Mouse (Mus musculus): ENCODE data around the gene Zmynd8. TPM values are rescaled to one million over a fixed set of nuclear protein-coding genes. Genes with fewer than 3 reads are reported as not detected.

Gene Zmynd8
- polyA plus RNA-seq, 1 experiment = 237 TPM

DNA sequence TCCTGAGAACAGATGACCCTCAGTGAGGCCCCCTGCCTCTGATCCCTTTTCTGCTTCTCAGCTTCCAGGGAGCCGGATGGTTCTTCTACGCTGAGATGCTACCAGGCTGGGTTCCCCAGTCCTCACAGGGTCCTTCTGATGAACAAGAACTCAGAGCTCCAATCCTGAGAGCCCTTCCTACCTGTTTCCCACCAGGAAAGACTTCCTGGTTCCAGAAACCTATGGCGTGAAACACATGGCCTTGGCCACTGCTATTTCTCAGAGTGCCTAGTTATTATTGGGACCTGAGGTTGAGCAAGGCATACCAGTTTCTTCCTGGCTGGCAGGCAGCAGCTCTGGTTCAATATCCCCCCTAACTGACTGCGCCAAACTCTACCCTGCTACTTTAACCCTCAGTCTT, 3.1 kb downstream of the Zmynd8 start:
- Histone ChIP-seq H3K4me3 (ENCODE audit: low read depth, low read length) (peak overlapping the region; percentile 33), H3K27me3 (ENCODE audit: control insufficient read depth, insufficient read depth, low read length, poor library complexity, severe bottlenecking) (no peaks in the 10 kb centered on the region), H3K9me3 (replicated peaks; ENCODE audit: control insufficient read depth, insufficient read depth, low read length, poor library complexity, severe bottlenecking) (no peaks in the 10 kb centered on the region), H3K27ac (ENCODE audit: insufficient read depth, low read length) (no peak overlapping the region), H3K9ac (ENCODE audit: low read depth, poor library complexity, severe bottlenecking) (peak overlapping the region; percentile 19; the same call in 1 of the 2 replicates), H3K4me1 (ENCODE audit: control insufficient read depth, insufficient read depth, low read length) (peaks cover 5% of the 10 kb centered on the region), H3K36me3 (ENCODE audit: control insufficient read depth, insufficient read depth, low read length, poor library complexity, severe bottlenecking) (no peaks in the 10 kb centered on the region)
- no peak for TF ChIP-seq CTCF (IDR thresholded peaks at IDR 0.05; ENCODE audit: low read depth, low read length)
- no peak for TF ChIP-seq POLR2A (IDR thresholded peaks at IDR 0.05; ENCODE audit: insufficient read depth, low read length)
- TF ChIP-seq EP300 (IDR thresholded peaks at IDR 0.05; ENCODE audit: insufficient read depth, low read depth, low read length) = no peak

DNA sequence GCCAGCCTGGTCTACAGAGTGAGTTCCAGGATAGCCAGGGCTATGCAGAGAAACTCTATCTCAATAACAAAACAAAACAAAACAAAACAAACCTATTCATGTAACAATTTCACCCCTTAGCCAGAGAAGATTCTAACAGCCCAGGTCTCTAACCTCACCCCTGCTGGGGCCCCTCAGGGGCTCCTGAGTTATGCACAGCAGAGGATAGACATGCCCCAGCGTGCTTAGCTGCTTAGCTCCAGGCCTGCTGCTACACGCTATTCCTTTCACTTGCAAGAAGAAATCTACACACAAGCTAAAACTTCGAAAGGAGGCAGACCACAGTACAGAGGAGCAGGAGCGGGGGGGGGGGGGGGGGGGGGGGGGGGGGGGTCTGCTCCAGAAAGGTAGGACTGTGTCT, 4.3 kb downstream of the Zmynd8 start:
- peak overlapping the region; percentile 70; the same call in 1 of the 2 replicates for H3K27ac ChIP-seq (ENCODE audit: insufficient read depth, low read length)
- no peaks in the 10 kb centered on the region for H3K27me3 ChIP-seq (ENCODE audit: control insufficient read depth, insufficient read depth, low read length, poor library complexity, severe bottlenecking)
- peak overlapping the region; percentile 19; the same call in 1 of the 2 replicates for H3K9ac ChIP-seq (ENCODE audit: low read depth, poor library complexity, severe bottlenecking)
- no peaks in the 10 kb centered on the region for H3K36me3 ChIP-seq (ENCODE audit: control insufficient read depth, insufficient read depth, low read length, poor library complexity, severe bottlenecking)
- peaks cover 9% of the 10 kb centered on the region for H3K4me1 ChIP-seq (ENCODE audit: control insufficient read depth, insufficient read depth, low read length)
- TF ChIP-seq EP300 (IDR thresholded peaks at IDR 0.05; ENCODE audit: insufficient read depth, low read depth, low read length) (peak; percentile 62; the same call in 1 of the 2 replicates), POLR2A (IDR thresholded peaks at IDR 0.05; ENCODE audit: insufficient read depth, low read length) (no peak), CTCF (IDR thresholded peaks at IDR 0.05; ENCODE audit: low read depth, low read length) (no peak)
- H3K9me3 ChIP-seq (replicated peaks; ENCODE audit: control insufficient read depth, insufficient read depth, low read length, poor library complexity, severe bottlenecking) = no peaks in the 10 kb centered on the region
- H3K4me3 ChIP-seq (ENCODE audit: low read depth, low read length) = peak overlapping the region; percentile 33; the same call in 1 of the 2 replicates

DNA sequence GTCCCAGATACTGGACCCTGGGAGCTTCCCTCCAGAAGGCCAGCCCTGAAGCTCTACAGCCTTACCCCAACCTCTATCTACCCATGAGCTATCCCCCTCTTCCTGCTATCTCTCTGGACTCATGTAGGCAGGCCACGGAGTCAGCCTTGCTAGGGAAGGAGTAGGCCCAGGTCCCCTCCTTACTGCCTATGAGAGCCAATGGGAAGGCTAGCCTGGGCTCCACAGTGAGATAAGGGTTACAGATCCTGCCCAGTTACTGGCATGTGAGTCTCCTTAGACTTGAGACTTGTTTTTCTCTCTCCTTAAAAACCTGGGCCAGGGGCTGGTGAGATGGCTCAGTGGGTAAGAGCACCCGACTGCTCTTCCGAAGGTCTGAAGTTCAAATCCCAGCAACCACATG, 5.6 kb downstream of the Zmynd8 start:
- no peaks in the 10 kb centered on the region for H3K27me3 ChIP-seq (ENCODE audit: control insufficient read depth, insufficient read depth, low read length, poor library complexity, severe bottlenecking)
- H3K9ac ChIP-seq (ENCODE audit: low read depth, poor library complexity, severe bottlenecking) = no peak overlapping the region
- peaks cover 9% of the 10 kb centered on the region for H3K4me1 ChIP-seq (ENCODE audit: control insufficient read depth, insufficient read depth, low read length)
- H3K36me3 ChIP-seq (ENCODE audit: control insufficient read depth, insufficient read depth, low read length, poor library complexity, severe bottlenecking) = no peaks in the 10 kb centered on the region
- no peak overlapping the region for H3K4me3 ChIP-seq (ENCODE audit: low read depth, low read length)
- no peaks in the 10 kb centered on the region for H3K9me3 ChIP-seq (replicated peaks; ENCODE audit: control insufficient read depth, insufficient read depth, low read length, poor library complexity, severe bottlenecking)
- TF ChIP-seq EP300 (IDR thresholded peaks at IDR 0.05; ENCODE audit: insufficient read depth, low read depth, low read length) = no peak
- TF ChIP-seq POLR2A (IDR thresholded peaks at IDR 0.05; ENCODE audit: insufficient read depth, low read length) = no peak
- no peak for TF ChIP-seq CTCF (IDR thresholded peaks at IDR 0.05; ENCODE audit: low read depth, low read length)
- H3K27ac ChIP-seq (ENCODE audit: insufficient read depth, low read length) = no peak overlapping the region

GRCm38 (mm10) chr2:165892626-165893025, 6.2 kb downstream of the Zmynd8 start:
- Histone ChIP-seq H3K9me3 (replicated peaks; ENCODE audit: control insufficient read depth, insufficient read depth, low read length, poor library complexity, severe bottlenecking) (no peaks in the 10 kb centered on the region), H3K36me3 (ENCODE audit: control insufficient read depth, insufficient read depth, low read length, poor library complexity, severe bottlenecking) (no peaks in the 10 kb centered on the region), H3K27me3 (ENCODE audit: control insufficient read depth, insufficient read depth, low read length, poor library complexity, severe bottlenecking) (no peaks in the 10 kb centered on the region), H3K4me3 (ENCODE audit: low read depth, low read length) (no peak overlapping the region), H3K27ac (ENCODE audit: insufficient read depth, low read length) (no peak overlapping the region), H3K4me1 (ENCODE audit: control insufficient read depth, insufficient read depth, low read length) (peaks cover 11% of the 10 kb centered on the region), H3K9ac (ENCODE audit: low read depth, poor library complexity, severe bottlenecking) (no peak overlapping the region)
- no peak for TF ChIP-seq CTCF (IDR thresholded peaks at IDR 0.05; ENCODE audit: low read depth, low read length)
- TF ChIP-seq POLR2A (IDR thresholded peaks at IDR 0.05; ENCODE audit: insufficient read depth, low read length) = no peak
- TF ChIP-seq EP300 (IDR thresholded peaks at IDR 0.05; ENCODE audit: insufficient read depth, low read depth, low read length) = no peak

GRCm38 (mm10) chr2:165890401-165890800, 8.4 kb downstream of the Zmynd8 start:
- Histone ChIP-seq H3K9ac (ENCODE audit: low read depth, poor library complexity, severe bottlenecking) (no peak overlapping the region), H3K27ac (ENCODE audit: insufficient read depth, low read length) (no peak overlapping the region), H3K4me3 (ENCODE audit: low read depth, low read length) (no peak overlapping the region), H3K36me3 (ENCODE audit: control insufficient read depth, insufficient read depth, low read length, poor library complexity, severe bottlenecking) (no peaks in the 10 kb centered on the region), H3K9me3 (replicated peaks; ENCODE audit: control insufficient read depth, insufficient read depth, low read length, poor library complexity, severe bottlenecking) (no peaks in the 10 kb centered on the region), H3K4me1 (ENCODE audit: control insufficient read depth, insufficient read depth, low read length) (peaks cover 11% of the 10 kb centered on the region), H3K27me3 (ENCODE audit: control insufficient read depth, insufficient read depth, low read length, poor library complexity, severe bottlenecking) (no peaks in the 10 kb centered on the region)
- TF ChIP-seq CTCF (IDR thresholded peaks at IDR 0.05; ENCODE audit: low read depth, low read length) (no peak), POLR2A (IDR thresholded peaks at IDR 0.05; ENCODE audit: insufficient read depth, low read length) (no peak), EP300 (IDR thresholded peaks at IDR 0.05; ENCODE audit: insufficient read depth, low read depth, low read length) (no peak)

DNA sequence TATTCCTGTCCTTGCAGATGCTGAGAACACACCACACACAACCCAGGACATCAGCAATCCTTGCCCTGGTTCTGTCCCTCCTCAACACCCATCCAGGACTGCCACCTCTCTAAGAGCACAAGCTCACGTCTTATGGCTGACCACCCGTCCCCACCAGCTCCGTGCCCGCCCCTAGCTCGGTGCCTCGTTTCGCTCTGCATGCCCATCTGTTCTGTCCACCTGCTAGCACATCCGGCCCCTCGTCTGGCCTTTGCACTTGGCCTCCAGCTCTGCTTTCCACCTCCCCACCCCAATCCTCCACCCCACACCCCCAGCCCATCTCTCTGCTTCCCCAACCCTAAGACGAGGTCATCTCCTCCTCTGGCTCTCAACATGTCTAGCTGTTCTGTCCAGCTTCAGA, 8.9 kb downstream of the Zmynd8 start:
- Histone ChIP-seq H3K9ac (ENCODE audit: low read depth, poor library complexity, severe bottlenecking) (no peak overlapping the region), H3K27ac (ENCODE audit: insufficient read depth, low read length) (no peak overlapping the region), H3K27me3 (ENCODE audit: control insufficient read depth, insufficient read depth, low read length, poor library complexity, severe bottlenecking) (no peaks in the 10 kb centered on the region), H3K4me3 (ENCODE audit: low read depth, low read length) (no peak overlapping the region), H3K36me3 (ENCODE audit: control insufficient read depth, insufficient read depth, low read length, poor library complexity, severe bottlenecking) (no peaks in the 10 kb centered on the region), H3K4me1 (ENCODE audit: control insufficient read depth, insufficient read depth, low read length) (peaks cover 8% of the 10 kb centered on the region), H3K9me3 (replicated peaks; ENCODE audit: control insufficient read depth, insufficient read depth, low read length, poor library complexity, severe bottlenecking) (no peaks in the 10 kb centered on the region)
- no peak for TF ChIP-seq CTCF (IDR thresholded peaks at IDR 0.05; ENCODE audit: low read depth, low read length)
- TF ChIP-seq EP300 (IDR thresholded peaks at IDR 0.05; ENCODE audit: insufficient read depth, low read depth, low read length) = no peak
- TF ChIP-seq POLR2A (IDR thresholded peaks at IDR 0.05; ENCODE audit: insufficient read depth, low read length) = no peak
